Mouse (Mus musculus) testis, postnatal 10 days (tissue): ENCODE measurements around the gene Slc25a17.
A peak's percentile ranks its signal among the peaks of the same experiment; 100 is the strongest.

Source experiments
- DNase-seq: peaks from one replicate; pipeline ENCODE4 v3.0.0; 2021; ENCODE audit warnings: low spot score

Slc25a17 gene

GRCm38 (mm10) chr15:81355146-81355761 lies 5.4 kb downstream of the Slc25a17 start:
- peak; percentile 63 for DNase-seq

- no peak for DNase-seq
These were observed 8.0 kb downstream of the Slc25a17 start for GRCm38 (mm10) chr15:81352638-81353037.

GRCm38 (mm10) chr15:81350401-81350800 lies 10.2 kb downstream of the Slc25a17 start:
- DNase-seq = no peak

GRCm38 (mm10) chr15:81348366-81348765 lies 12.2 kb downstream of the Slc25a17 start:
- DNase-seq = no peak

- no peak for DNase-seq
These were observed 13.1 kb downstream of the Slc25a17 start for GRCm38 (mm10) chr15:81347466-81347865.

- DNase-seq = no peak
These were observed 19.2 kb downstream of the Slc25a17 start for GRCm38 (mm10) chr15:81341426-81341825.

GRCm38 (mm10) chr15:81339158-81339557 lies 21.5 kb downstream of the Slc25a17 start:
- DNase-seq = no peak

GRCm38 (mm10) chr15:81336466-81336865 lies 24.1 kb downstream of the Slc25a17 start:
- no peak for DNase-seq

- no peak for DNase-seq
These were observed 28.1 kb downstream of the Slc25a17 start for GRCm38 (mm10) chr15:81332517-81332916.

- no peak for DNase-seq
These were observed 29.7 kb downstream of the Slc25a17 start for GRCm38 (mm10) chr15:81330816-81331433.

GRCm38 (mm10) chr15:81329721-81330369 lies 30.8 kb downstream of the Slc25a17 start:
- DNase-seq = no peak

GRCm38 (mm10) chr15:81327501-81327900 lies 33.1 kb downstream of the Slc25a17 start:
- no peak for DNase-seq

GRCm38 (mm10) chr15:81324979-81325378 lies 35.6 kb downstream of the Slc25a17 start:
- no peak for DNase-seq

- DNase-seq = no peak
These were observed 40.5 kb downstream of the Slc25a17 start for GRCm38 (mm10) chr15:81320137-81320536.

GRCm38 (mm10) chr15:81319462-81319861 lies 41.1 kb downstream of the Slc25a17 start:
- no peak for DNase-seq

GRCm38 (mm10) chr15:81313928-81314327 lies 46.7 kb downstream of the Slc25a17 start:
- no peak for DNase-seq

GRCm38 (mm10) chr15:81311026-81311425 lies 49.6 kb downstream of the Slc25a17 start:
- no peak for DNase-seq

- DNase-seq = no peak
These were observed 50.3 kb downstream of the Slc25a17 start for GRCm38 (mm10) chr15:81310353-81310752.

GRCm38 (mm10) chr15:81308038-81308437 lies 52.6 kb downstream of the Slc25a17 start:
- DNase-seq = no peak

GRCm38 (mm10) chr15:81306501-81306900 lies 54.1 kb downstream of the Slc25a17 start:
- DNase-seq = no peak

- DNase-seq = no peak
These were observed 55.6 kb downstream of the Slc25a17 start for GRCm38 (mm10) chr15:81305035-81305434.

GRCm38 (mm10) chr15:81304006-81304405 lies 56.6 kb downstream of the Slc25a17 start:
- DNase-seq = no peak

- DNase-seq = peak; percentile 55
These were observed 58.3 kb downstream of the Slc25a17 start for GRCm38 (mm10) chr15:81302151-81302808.
